ENCODE assay signal across 31 mouse cellular contexts in the genomic region with DNA sequence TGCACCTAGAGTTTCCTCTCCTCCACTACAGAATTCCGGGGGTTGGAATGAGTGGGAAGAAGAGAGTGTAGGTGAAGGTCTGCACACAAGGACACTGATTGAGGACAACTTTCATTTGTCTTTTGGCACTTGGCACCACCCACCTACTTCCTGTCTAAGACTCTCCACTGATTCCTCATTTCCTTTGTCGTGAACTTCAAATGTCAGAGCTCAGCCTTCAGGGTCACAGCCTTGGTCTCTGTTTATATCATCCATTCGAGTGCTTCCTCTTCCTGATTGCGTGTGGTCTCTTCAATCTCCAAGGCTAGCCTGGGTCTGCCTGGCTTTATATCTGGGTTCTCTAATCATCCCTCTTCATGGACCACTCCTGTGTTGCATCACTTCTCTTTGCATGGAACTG. TPM values are rescaled to one million over a fixed set of nuclear protein-coding genes. Genes with fewer than 3 reads are reported as not detected.
"Had no signal": no experiment of that assay in that cellular context is flagged by ENCODE, and none has a peak within 500 bp of the region (broad histone marks: within the 10 kb centered on the region; RNA-seq: fewer than 3 reads in every experiment).

No protein-coding gene starts in this region.

- H3K9ac ChIP-seq: kidney, embryonic 15.5 days; liver, embryonic 12.5 days; liver, embryonic 15.5 days; midbrain, embryonic 13.5 days; neural tube, embryonic 13.5 days had no signal

- H3K27me3 ChIP-seq: kidney, embryonic 15.5 days; liver, embryonic 12.5 days; liver, embryonic 15.5 days; megakaryocyte, embryonic 14.5 days; midbrain, embryonic 13.5 days; neural tube, embryonic 13.5 days had no signal

- DNase-seq: kidney, adult 11 months; kidney, adult 8-10 months; kidney, postnatal 10 days; kidney, postnatal 36 days; layer of hippocampus, postnatal 36 days; lung, adult 18-20 months; lung, postnatal 36 days; right cerebral cortex, adult 18-20 months; right cerebral cortex, postnatal 14 days; right cerebral cortex, postnatal 4 days; thymus, adult 2 months; thymus, postnatal 14 days; thymus, postnatal 4 days had no signal

- H3K4me2 ChIP-seq: kidney, embryonic 15.5 days; liver, embryonic 12.5 days; liver, embryonic 15.5 days; midbrain, embryonic 13.5 days; neural tube, embryonic 13.5 days had no signal

- H3K9me3 ChIP-seq: kidney, embryonic 15.5 days; liver, embryonic 15.5 days; midbrain, embryonic 10.5 days; midbrain, embryonic 13.5 days had no signal

- ATAC-seq: liver, embryonic 12.5 days; midbrain, embryonic 13.5 days; midbrain, embryonic 16.5 days had no signal

- H3K4me1 ChIP-seq: kidney, embryonic 15.5 days; liver, embryonic 12.5 days; liver, embryonic 15.5 days; megakaryocyte, embryonic 14.5 days; midbrain, embryonic 10.5 days; midbrain, embryonic 13.5 days; neural tube, embryonic 13.5 days had no signal

- H3K4me3 ChIP-seq: kidney, embryonic 15.5 days; left cerebral cortex, adult 2 months; liver, embryonic 12.5 days; liver, embryonic 15.5 days; megakaryocyte, embryonic 14.5 days; midbrain, embryonic 10.5 days; midbrain, embryonic 13.5 days; myocyte; neural tube, embryonic 13.5 days had no signal

- H3K36me3 ChIP-seq: kidney, embryonic 15.5 days; liver, embryonic 12.5 days; liver, embryonic 15.5 days; midbrain, embryonic 10.5 days; midbrain, embryonic 13.5 days; neural tube, embryonic 13.5 days had no signal

- H3K27ac ChIP-seq: kidney, embryonic 15.5 days; left cerebral cortex, adult 2 months; liver, embryonic 12.5 days; liver, embryonic 15.5 days; midbrain, embryonic 10.5 days; midbrain, embryonic 13.5 days; neural tube, embryonic 13.5 days; stomach, postnatal 0 days had no signal

RNA-seq across cellular contexts. Expression of gene Gjb5, which starts 37.6 kb away (rescaled TPM):
- total RNA-seq: layer of hippocampus, adult 8-10 months; layer of hippocampus, postnatal 10 days; layer of hippocampus, postnatal 36 days; left cerebral cortex, postnatal 10 days; left cerebral cortex, postnatal 36 days; monocyte, adult 5-6 weeks; neutrophil, adult 5-6 weeks had no signal

RNA-seq across cellular contexts. Expression of gene Gjb4, which starts 41.7 kb away (rescaled TPM):
- total RNA-seq: layer of hippocampus, adult 8-10 months; layer of hippocampus, postnatal 10 days; left cerebral cortex, adult 2 months; left cerebral cortex, postnatal 10 days; left cerebral cortex, postnatal 36 days; monocyte, adult 5-6 weeks; neutrophil, adult 5-6 weeks had no signal
- polyA plus RNA-seq: liver, embryonic 12.5 days; liver, embryonic 15.5 days; neural tube, embryonic 13.5 days; stomach, embryonic 14.5 days had no signal
